Mouse (Mus musculus) monocyte, adult 5-6 weeks (primary cell): Measurements from ENCODE around the gene Atrip. TPM values are rescaled to one million over a fixed set of nuclear protein-coding genes. Genes with fewer than 3 reads are reported as not detected.

ENCODE experiments used
- ATAC-seq: fragments of 153-309, 156-312 bp; replicated peaks from 2 replicates; pipeline ENCODE4 v1.8.0; 2017; ENCODE audit warnings: mild to moderate bottlenecking; ENCODE audit not compliant: low TSS enrichment, insufficient number of reproducible peaks, severe bottlenecking, poor library complexity, low FRiP score
- total RNA-seq: library from RNA; stranded (forward); fragments of 200-1000, 200-491, 200-594 nt; gene quantifications from 3 replicates; pipeline ENCODE4 v1.2.3, GENCODE M21; 2017

Atrip gene
- total RNA-seq, 1 experiment from 2014 or later = 11.1 TPM

DNA sequence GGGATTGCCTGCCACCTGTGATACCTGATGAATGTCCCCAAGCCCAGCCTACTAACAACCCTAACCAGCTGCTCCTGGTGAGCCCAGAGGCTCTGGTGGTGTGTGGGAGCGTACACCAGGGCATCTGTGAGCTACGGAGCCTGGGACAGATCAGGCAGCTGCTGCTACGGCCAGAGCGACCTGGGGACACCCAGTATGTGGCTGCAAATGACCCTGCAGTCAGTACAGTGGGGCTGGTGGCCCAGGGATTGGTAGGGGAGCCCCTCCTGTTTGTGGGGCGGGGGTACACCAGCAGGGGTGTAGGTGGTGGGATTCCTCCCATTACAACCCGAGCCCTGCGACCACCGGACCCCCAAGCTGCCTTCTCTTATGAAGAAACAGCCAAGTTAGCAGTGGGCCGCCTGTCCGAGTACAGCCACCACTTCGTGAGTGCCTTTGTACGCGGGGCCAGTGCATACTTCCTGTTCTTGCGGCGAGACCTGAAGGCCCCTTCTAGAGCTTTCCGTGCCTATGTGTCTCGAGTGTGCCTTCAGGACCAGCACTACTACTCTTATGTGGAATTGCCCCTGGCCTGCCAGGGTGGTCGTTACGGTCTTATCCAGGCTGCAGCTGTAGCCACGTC is 26.5 kb upstream of the Atrip start:
- ATAC-seq = no peak

- no peak for ATAC-seq
These were observed 25.0 kb upstream of the Atrip start for GRCm38 (mm10) chr9:109098969-109099368.

- ATAC-seq = no peak
These were observed 24.4 kb upstream of the Atrip start for GRCm38 (mm10) chr9:109098366-109098765.

GRCm38 (mm10) chr9:109097831-109098230 is 23.9 kb upstream of the Atrip start:
- no peak for ATAC-seq

DNA sequence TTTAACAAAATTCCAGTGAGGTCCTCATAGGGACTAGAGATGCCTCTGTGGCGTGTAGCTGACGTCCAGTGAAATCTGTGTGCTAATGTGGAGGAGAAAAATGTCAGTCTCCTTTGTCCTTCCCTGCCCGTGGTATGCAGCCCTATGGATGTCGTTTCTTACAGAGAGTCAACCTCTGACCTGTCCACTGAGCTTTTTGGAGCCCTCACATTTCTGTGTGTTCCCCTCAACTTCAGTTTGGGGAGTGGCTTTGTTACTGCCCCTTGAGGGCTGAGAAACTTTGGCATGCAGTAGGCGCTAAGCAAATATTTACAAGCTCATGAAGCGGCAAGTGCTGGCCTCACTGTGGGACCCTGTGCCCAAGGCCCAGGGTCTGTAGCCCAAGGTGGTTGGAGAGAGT is 23.4 kb upstream of the Atrip start:
- ATAC-seq = no peak

- ATAC-seq = no peak
These were observed 22.9 kb upstream of the Atrip start for GRCm38 (mm10) chr9:109096856-109097255.

DNA sequence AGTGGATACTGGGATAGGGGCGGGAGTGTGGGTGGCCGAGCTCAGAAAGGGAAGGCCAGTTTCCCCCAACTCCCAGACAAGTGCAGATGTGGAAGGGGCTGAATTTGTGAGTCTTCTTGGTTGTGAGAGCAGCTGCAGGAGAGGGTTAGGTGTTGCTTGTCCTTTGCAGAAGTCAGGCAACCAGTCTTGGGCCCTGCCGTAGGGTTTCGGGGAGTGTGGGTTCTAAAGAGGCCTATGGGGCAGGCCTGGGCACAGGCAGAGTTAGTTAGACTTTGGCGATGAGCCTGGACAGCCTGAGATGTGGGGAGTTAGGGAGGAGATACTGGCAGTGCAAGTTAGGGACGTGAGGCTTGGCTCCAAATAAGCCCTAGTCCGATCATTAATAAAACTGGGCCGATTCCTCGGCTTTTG is 22.3 kb upstream of the Atrip start:
- ATAC-seq = no peak

DNA sequence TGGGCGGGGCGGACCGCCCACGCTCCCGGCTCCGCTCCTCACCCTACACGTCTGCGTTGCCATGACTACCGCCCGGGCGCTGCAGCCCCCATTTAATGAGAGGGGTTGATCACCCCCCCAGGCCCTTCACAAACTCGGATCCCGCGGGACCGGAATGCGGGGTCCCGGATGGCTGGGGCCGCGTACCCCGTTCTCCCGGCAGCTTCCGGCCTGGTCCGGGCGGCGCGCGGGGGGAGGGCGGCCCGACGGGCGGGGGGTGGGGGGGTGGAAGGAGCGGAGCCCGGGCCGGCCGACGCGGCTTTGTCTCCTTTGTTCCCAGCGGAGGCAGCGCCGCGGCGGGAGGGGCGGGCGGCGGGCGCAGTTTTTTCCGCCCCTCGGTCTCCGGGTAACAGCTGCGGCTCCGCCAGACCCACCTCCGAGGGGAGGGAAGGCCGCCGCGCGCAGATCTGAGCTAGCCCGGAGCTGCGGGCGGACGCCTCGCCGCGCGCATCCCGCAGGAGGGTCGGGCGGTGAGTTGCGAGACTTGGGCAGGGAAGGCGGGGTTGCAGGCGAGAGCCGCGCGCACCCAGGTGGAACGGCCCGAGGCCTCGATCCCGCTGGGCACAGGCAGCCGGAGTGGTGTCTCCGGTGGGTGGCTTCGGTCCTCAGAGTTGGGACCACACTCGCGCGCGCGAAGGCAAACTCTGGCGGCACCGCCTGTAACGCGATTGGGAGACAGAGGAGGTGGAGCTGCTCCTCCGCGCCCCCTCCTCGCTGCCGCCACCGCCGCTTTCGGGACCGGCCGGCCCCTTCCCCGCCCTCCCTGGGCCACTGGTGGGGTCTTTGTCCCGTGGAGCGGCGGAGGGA is 21.4 kb upstream of the Atrip start, which contains the start of gene Plxnb1:
TSS of gene Plxnb1 (plus strand) at position 253 of the 846 bp plus-strand sequence.
- no peak for ATAC-seq

DNA sequence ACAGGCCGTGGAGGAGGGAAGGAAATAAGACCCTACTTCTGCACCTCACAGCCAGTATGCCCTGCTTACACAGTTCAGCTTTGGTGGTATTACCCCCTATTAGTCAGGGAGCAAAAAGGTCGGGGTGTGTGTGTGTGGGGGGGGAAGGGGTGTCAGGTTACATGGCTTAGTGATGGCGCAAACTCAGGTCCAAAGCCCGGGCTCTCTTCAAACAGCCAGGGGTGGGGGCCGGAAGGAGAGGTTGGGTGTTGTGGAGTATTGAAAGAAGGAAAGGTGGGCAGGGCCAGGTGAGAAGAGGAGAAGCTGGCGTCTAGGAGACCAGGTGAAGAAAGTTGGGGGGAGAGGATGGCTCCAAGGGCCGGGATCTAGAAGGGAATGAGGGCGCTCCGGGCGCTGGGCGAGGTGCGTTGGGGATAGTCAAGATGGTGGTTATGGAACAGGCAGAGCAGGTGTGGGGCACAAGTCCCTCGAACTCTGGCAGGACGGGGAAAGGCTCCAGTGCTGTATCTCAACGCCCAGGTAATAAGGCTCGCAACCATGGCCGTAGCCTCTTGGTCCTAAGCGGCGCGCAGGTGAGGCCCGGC is 20.7 kb upstream of the Atrip start:
- no peak for ATAC-seq

DNA sequence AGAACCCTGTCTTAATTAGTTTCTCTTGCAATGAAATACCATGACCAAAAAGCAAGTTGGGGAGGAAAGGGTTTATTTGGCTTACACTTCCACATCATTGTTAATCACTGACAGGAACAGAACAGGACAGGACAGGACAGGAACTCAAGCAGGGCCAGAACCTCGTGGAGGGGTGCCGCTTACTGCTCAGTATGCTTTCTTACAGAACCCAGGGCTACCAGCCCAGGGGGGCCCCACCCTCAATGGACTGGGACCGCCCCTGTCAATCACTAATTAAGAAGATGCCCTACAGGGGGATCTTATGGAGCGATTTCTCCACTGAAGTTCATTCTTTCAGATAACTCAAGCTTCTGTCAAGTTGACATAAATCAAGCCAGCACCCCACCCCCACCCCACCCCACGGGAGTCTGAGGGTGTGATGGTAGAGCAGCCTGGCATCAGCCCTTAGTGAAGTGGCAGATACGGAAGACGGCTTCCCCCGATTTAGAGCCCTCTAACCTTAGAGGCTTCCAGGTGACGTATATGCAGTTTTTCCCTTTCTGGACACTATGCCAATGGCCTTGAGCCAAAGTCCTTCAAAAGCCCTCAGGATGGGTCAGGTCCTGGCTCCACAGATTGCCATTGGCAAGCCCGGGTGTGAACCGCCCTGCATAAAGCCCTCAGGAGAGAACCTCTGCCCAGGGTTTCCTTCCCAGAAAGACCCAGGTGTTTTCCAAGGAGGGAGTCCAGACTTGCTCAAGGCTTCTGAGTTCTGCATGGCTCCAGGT is 20.0 kb upstream of the Atrip start:
- ATAC-seq = no peak

- no peak for ATAC-seq
These were observed 18.9 kb upstream of the Atrip start for GRCm38 (mm10) chr9:109092799-109093198.

GRCm38 (mm10) chr9:109091802-109092201 is 17.9 kb upstream of the Atrip start:
- no peak for ATAC-seq

DNA sequence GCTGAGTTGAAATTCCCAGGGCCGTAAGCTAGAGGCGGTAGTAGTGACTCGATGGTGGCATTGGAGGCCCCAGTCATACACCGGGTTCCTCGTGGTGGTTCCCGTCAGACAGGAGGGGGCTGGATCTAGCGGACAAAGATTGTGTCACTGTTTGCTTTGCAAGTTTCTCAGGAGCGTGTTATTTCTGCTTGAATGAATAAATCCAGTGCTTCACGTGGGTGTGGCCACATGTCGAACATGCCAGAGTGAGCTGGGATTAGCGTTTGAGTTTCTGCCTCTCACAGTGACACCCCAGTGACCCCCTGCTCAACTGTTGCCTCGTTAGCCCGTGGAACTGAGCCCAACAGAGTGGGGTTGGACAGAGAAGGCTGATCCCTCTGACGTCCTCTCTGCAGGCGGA is 16.5 kb upstream of the Atrip start:
- no peak for ATAC-seq

DNA sequence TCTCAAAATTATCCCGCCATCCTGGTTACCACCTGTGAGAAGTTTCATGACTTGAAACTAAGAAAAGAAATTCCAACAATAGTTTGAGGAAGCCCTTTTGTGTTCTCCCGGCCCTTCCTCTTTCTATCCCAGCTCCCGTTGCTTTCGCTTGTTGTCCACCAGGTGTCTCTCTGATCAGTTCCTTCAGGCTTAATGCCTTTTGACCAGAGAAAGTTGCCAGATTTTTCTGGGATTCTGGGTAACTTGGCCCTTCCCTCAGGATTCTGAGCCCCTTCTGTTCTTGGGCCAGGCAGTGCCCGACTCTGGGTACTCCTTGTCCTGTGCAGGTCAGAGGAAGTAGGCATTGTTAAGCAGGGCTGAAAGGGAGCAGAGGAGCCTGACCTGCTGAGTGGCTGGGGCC is 14.1 kb upstream of the Atrip start:
- no peak for ATAC-seq

GRCm38 (mm10) chr9:109084922-109085321 is 11.0 kb upstream of the Atrip start:
- ATAC-seq = no peak

- peak; percentile 98 for ATAC-seq
These were observed 8.3 kb upstream of the Atrip start, which contains the start of the genes Ccdc51 and Tma7 for GRCm38 (mm10) chr9:109082124-109082800. Ccdc51 (plus strand) TSS chr9:109082493. Tma7 (minus strand) TSS chr9:109082587.

DNA sequence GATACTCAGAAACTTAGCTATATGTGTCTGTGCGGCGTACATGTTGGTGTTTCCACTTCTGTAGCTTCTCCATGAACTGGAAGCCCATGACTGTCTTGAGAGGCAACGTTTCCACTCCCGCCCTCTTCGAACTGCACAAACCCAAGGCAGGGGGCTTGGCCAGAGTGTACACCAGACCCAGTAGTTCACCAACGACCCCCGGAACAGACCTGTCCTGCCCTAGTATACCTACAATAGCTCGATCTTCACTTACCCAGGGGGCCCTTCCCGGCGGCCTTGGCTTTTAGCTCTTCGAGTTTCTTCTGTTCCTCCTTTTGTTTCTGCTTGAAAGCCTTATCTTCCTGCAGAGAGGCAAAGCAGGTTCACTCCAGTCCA is 7.8 kb upstream of the Atrip start:
- no peak for ATAC-seq

DNA sequence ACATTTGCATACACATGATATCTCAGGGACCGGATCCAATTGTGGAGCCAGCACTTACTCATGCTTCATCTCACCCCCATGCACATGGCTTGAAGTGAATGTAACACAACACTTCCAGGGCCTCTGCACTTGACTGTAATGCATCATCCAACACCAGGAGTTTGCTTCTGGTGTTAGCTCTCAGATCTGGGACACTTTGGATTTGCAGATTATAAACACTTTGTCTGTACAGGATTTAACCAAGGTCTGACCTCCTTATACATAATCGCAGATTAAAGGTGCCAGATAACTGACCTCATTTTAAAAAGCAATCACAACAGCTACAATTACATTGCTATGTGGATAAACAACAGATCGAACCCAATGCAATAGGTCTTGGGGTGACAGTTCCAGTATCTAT is 6.6 kb upstream of the Atrip start:
- ATAC-seq = no peak
